Mouse (Mus musculus) embryonic facial prominence, embryonic 12.5 days (tissue): ENCODE measurements around the gene Gm11237. TPM values are rescaled to one million over a fixed set of nuclear protein-coding genes. Genes with fewer than 3 reads are reported as not detected.
"Not testable (repeated sequence)": the region's sequence is repeated elsewhere in the genome, so short reads cannot be mapped to it uniquely, and the experiment has no call there.

Experiments
- ATAC-seq: fragments of 200-750 bp; cut with Nextera tagmentation; 2 replicates; pipeline ENCODE4 v1.8.0; 2017; ENCODE audit not compliant: insufficient number of reproducible peaks, insufficient read depth, low FRiP score, low TSS enrichment
- H3K27ac ChIP-seq: fragments of 300-500 bp; sonication (generic); 2 replicates; pipeline ENCODE4 v1.5.1; 2016; ENCODE audit warnings: mild to moderate bottlenecking
- H3K27me3 ChIP-seq: fragments of 300-500 bp; sonication (generic); 2 replicates; pipeline ENCODE4 v1.6.1; 2016; ENCODE audit warnings: mild to moderate bottlenecking, moderate library complexity
- H3K36me3 ChIP-seq: fragments of 300-500 bp; sonication (generic); 2 replicates; pipeline ENCODE4 v1.6.1; 2016; ENCODE audit warnings: mild to moderate bottlenecking
- H3K4me1 ChIP-seq: fragments of 300-500 bp; sonication (generic); 2 replicates; pipeline ENCODE4 v1.6.1; 2016
- H3K4me2 ChIP-seq: fragments of 300-500 bp; sonication (generic); replicated peaks from 2 replicates; pipeline ENCODE4 v1.6.1; 2016; ENCODE audit warnings: mild to moderate bottlenecking, moderate library complexity
- H3K4me3 ChIP-seq: fragments of 300-500 bp; sonication (generic); 2 replicates; pipeline ENCODE4 v1.5.1; 2016; ENCODE audit warnings: mild to moderate bottlenecking
- H3K9ac ChIP-seq: fragments of 300-500 bp; sonication (generic); 2 replicates; pipeline ENCODE4 v1.6.1; 2016; ENCODE audit warnings: mild to moderate bottlenecking, moderate library complexity
- H3K9me3 ChIP-seq: fragments of 300-500 bp; sonication (generic); 2 replicates; pipeline ENCODE4 v1.6.1; 2016; ENCODE audit warnings: mild to moderate bottlenecking, moderate library complexity
- WGBS: fragments of 180-500 bp; shearing (Covaris S2); methylation state at CpG from one replicate; pipeline ENCODE4 v1.1.7; 2016; 5-methylcytosine and 5-hydroxymethylcytosine counted together
- polyA plus RNA-seq: library from polyadenylated mRNA; unstranded; fragments of >200 nt; fragmentation: Nextera tagmentation; extraction: Ambion mirVana; gene quantifications from 2 replicates; pipeline ENCODE4 v1.2.1, GENCODE M21; 2016

Gm11237 gene
- polyA plus RNA-seq, result not detected in 2 replicates

DNA sequence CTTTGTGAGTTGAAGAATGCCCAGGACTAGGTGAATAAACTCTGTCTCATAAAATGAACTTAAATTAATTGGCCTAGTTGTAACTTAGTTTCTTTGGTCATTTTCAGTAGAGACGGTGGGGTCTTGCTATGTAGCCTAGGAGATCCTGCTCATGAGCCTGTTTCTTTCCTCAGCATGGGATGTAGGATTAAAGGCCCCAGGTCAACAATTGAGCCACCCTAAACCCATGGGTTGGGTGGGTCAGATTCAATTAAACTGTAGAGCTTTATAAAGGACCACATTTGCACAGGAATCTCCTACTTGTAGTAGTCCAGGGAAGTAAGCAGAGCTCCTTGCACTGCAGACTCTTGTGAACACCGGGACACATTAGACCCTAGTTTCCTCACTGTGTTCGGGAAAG, at the start of gene Gm11237:
Gene Gm11237, plus strand, starts transcription at position 301 of the 400 bp plus-strand sequence.
- not testable (repeated sequence) for H3K4me3 ChIP-seq, H3K9me3 ChIP-seq, H3K27ac ChIP-seq, H3K4me1 ChIP-seq, H3K36me3 ChIP-seq, H3K9ac ChIP-seq, H3K27me3 ChIP-seq, ATAC-seq, H3K4me2 ChIP-seq
- WGBS, result no CpG with 5 or more reads among the region's 3 CpGs

DNA sequence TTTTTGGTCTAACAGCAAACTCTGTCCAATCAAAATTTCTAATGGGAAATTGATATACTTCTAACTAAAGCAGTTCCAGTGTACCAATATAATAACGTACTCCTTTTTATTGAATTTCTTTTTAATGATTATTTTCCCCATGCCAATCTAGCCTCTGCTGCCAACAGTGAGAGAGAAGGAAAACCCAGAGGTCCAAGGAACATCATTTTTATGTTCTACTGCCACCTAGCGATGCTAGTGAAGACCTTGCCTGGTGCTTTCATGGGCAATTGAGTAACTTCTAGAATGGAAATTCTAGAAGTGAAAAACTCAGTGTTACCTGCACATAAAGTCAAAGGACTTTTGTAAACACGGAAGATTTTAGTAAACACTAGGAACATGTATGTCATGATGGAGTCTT, 23.5 kb upstream of the Gm11237 start:
- Histone ChIP-seq H3K27ac (no peak overlapping the region), H3K4me2 (no peak overlapping the region), H3K9me3 (no peaks in the 10 kb centered on the region), H3K36me3 (no peaks in the 10 kb centered on the region), H3K9ac (no peak overlapping the region), H3K4me3 (no peak overlapping the region), H3K4me1 (no peaks in the 10 kb centered on the region), H3K27me3 (no peaks in the 10 kb centered on the region)
- no peak for ATAC-seq
- 9% methylated on average over 3 of the region's 3 CpGs for WGBS

DNA sequence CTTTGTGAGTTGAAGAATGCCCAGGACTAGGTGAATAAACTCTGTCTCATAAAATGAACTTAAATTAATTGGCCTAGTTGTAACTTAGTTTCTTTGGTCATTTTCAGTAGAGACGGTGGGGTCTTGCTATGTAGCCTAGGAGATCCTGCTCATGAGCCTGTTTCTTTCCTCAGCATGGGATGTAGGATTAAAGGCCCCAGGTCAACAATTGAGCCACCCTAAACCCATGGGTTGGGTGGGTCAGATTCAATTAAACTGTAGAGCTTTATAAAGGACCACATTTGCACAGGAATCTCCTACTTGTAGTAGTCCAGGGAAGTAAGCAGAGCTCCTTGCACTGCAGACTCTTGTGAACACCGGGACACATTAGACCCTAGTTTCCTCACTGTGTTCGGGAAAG, 15.2 kb upstream of the Gm11237 start, which contains the start of gene Gm11238:
Gene Gm11238, plus strand, starts transcription at position 301 of the 400 bp plus-strand sequence.
- not testable (repeated sequence) for ATAC-seq, H3K9me3 ChIP-seq, H3K36me3 ChIP-seq, H3K4me1 ChIP-seq, H3K27ac ChIP-seq, H3K4me3 ChIP-seq, H3K4me2 ChIP-seq, H3K9ac ChIP-seq, H3K27me3 ChIP-seq
- no CpG with 5 or more reads among the region's 3 CpGs for WGBS

DNA sequence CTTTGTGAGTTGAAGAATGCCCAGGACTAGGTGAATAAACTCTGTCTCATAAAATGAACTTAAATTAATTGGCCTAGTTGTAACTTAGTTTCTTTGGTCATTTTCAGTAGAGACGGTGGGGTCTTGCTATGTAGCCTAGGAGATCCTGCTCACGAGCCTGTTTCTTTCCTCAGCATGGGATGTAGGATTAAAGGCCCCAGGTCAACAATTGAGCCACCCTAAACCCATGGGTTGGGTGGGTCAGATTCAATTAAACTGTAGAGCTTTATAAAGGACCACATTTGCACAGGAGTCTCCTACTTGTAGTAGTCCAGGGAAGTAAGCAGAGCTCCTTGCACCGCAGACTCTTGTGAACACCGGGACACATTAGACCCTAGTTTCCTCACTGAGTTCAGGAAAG, 15.0 kb downstream of the Gm11237 start, which contains the start of gene Gm11236:
Gene Gm11236, plus strand, starts transcription at position 301 of the 400 bp plus-strand sequence.
- not testable (repeated sequence) for H3K9me3 ChIP-seq, H3K27ac ChIP-seq, H3K9ac ChIP-seq, ATAC-seq, H3K27me3 ChIP-seq, H3K4me3 ChIP-seq, H3K4me2 ChIP-seq, H3K4me1 ChIP-seq, H3K36me3 ChIP-seq
- WGBS, result no CpG with 5 or more reads among the region's 4 CpGs

DNA sequence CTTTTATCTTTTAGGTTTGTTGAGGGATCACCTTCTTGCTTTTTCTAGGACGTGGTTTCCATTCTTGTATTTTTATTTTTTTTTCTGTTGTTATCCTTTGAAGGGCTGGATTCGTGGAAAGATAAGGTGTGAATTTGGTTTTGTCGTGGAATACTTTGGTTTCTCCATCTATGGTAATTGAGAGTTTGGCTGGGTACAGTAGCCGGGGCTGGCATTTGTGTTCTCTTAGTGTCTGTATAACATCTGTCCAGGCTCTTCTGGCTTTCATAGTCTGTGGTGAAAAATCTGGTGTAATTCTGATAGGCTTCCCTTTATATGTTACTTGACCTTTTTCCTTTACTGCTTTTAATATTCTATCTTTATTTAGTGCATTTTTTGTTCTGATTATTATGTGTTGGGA, 39.1 kb downstream of the Gm11237 start:
- H3K36me3 ChIP-seq, H3K4me1 ChIP-seq, H3K27ac ChIP-seq, H3K4me2 ChIP-seq, H3K27me3 ChIP-seq, H3K4me3 ChIP-seq, ATAC-seq, H3K9ac ChIP-seq, H3K9me3 ChIP-seq: not testable (repeated sequence)
- 81% methylated on average over 4 of the region's 4 CpGs for WGBS

DNA sequence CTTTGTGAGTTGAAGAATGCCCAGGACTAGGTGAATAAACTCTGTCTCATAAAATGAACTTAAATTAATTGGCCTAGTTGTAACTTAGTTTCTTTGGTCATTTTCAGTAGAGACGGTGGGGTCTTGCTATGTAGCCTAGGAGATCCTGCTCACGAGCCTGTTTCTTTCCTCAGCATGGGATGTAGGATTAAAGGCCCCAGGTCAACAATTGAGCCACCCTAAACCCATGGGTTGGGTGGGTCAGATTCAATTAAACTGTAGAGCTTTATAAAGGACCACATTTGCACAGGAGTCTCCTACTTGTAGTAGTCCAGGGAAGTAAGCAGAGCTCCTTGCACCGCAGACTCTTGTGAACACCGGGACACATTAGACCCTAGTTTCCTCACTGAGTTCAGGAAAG, 45.3 kb downstream of the Gm11237 start, which contains the start of gene Gm11239:
Gene Gm11239, plus strand, starts transcription at position 301 of the 400 bp plus-strand sequence.
- H3K27ac ChIP-seq, H3K27me3 ChIP-seq, H3K4me1 ChIP-seq, H3K36me3 ChIP-seq, H3K4me2 ChIP-seq, H3K9ac ChIP-seq, H3K4me3 ChIP-seq, H3K9me3 ChIP-seq, ATAC-seq: not testable (repeated sequence)
- no CpG with 5 or more reads among the region's 4 CpGs for WGBS

Other genes starting within 250 kb of the Gm11237 start
- not detected in 2 replicates for gene Gm11487, start 217.9 kb upstream of the Gm11237 start, polyA plus RNA-seq
- not detected in 2 replicates for gene Gm11238, start 15.1 kb upstream of the Gm11237 start, polyA plus RNA-seq
- not detected in 2 replicates for gene Gm11236, start 15.1 kb downstream of the Gm11237 start, polyA plus RNA-seq
- gene Gm11239, start 45.4 kb downstream of the Gm11237 start, polyA plus RNA-seq, result not detected in 2 replicates
- not detected in 2 replicates for gene Gm428, start 60.5 kb downstream of the Gm11237 start, polyA plus RNA-seq
- 2.4 and 3.6 TPM in 2 replicates for gene Rasef, start 168.0 kb downstream of the Gm11237 start, polyA plus RNA-seq